Mouse (Mus musculus) lung, postnatal 10 days (tissue): ENCODE data around the gene Ogfod3.

Source experiments
- DNase-seq: peaks from one replicate; pipeline ENCODE4 v3.0.0; 2021

The Ogfod3 gene

DNA sequence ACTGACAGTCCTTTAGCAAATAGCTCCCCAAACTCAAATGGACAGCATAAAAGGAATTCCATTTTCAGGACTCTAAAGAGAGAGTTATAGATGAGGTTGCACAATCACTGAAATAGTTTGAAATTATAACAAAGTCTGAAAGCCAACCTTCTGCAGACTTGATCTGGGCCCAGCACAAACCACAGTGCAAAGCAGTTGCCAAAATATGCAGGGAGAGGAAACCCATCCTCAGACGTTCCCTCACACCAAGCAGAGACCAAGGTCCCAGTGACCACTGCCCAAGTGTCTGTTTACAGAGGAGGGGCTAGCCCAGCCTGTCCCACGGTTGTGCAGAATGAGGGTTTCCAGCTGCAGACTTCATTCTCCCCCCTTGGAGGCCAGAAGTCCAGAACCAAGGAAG is 5.9 kb downstream of the Ogfod3 start:
- peak; percentile 44 for DNase-seq

GRCm38 (mm10) chr11:121193415-121193814 is 11.1 kb downstream of the Ogfod3 start:
- no peak for DNase-seq

GRCm38 (mm10) chr11:121192742-121193141 is 11.8 kb downstream of the Ogfod3 start:
- DNase-seq: no peak

DNA sequence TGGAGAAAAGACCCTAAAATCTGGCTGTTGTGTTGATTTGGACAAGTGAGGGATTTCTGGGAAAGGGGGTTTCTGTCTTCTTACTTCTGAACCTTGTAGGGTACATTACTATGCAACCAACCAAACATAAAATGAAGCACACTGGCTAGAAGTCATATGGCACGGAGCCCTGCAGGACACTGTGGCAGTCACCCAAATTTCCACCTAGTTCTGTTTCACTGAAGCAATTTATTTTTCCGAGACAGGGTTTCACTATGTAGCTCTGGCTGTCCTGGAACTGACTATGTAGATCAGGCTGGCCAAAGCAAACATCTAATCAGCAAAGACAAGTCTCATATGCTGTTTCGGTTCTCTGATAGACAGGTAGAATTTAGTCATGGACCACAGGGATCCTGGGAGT is 14.8 kb downstream of the Ogfod3 start:
- no peak for DNase-seq

DNA sequence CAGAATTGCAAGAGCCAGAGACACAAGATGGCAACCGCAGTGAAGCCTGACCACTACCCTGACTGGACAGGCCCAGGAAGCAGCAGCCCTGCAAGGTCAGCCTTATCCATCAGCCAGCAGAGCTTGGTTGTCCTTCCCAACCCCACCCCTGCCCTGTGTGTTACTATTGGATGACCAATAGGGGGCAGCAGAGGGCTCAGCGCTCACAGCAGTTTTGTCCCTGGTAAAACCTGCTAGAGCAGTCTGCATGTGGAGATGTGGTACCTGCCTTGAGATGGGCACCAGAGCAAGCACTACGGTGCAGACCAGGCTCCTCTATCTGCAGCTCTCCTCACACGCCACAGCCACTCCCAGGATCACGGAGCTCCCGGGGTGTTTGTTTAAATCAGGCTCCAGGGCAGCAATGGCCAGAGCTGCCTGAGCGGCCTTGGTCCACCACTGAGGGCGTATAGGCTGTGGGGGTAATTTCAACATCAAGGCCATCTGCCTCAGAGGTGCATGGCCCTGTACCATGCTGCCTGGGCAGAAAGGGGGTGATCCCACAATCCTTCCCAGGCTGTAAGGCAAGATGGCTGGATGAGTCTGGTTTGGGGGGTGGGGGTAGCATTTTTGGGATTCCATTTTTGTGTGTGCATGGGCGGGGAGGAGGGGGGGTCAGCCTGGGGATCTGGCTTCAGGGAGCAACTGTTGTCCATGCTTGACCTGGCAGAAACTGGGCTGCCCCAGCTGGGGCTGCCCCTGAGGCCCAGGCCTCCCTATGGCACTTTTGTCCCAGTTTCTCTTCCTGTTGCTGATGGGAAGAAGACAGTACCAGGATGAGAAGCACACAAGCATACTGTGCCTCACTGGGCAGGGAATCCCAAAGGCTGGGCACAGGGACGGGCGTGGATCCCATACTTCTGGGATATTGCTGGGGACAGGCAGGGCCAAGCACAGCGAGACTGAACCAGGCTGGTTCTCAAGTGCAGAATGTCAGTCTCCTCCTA is 27.9 kb downstream of the Ogfod3 start:
- DNase-seq: peak; percentile 78

- DNase-seq: no peak
These were observed 30.3 kb downstream of the Ogfod3 start for GRCm38 (mm10) chr11:121174234-121174633.

GRCm38 (mm10) chr11:121173203-121173602 is 31.3 kb downstream of the Ogfod3 start:
- no peak for DNase-seq

GRCm38 (mm10) chr11:121163751-121164150 is 40.8 kb downstream of the Ogfod3 start:
- no peak for DNase-seq

- no peak for DNase-seq
These were observed 43.7 kb downstream of the Ogfod3 start for GRCm38 (mm10) chr11:121160636-121161346.

GRCm38 (mm10) chr11:121159971-121160370 is 44.5 kb downstream of the Ogfod3 start, which contains the start of gene Uts2r:
Gene Uts2r, plus strand, starts transcription at chr11:121160271.
- no peak for DNase-seq

GRCm38 (mm10) chr11:121156411-121156891 is 48.1 kb downstream of the Ogfod3 start:
- DNase-seq: peak; percentile 19

GRCm38 (mm10) chr11:121154203-121154602 is 50.3 kb downstream of the Ogfod3 start:
- no peak for DNase-seq

GRCm38 (mm10) chr11:121148193-121148592 is 56.3 kb downstream of the Ogfod3 start:
- DNase-seq: no peak

DNA sequence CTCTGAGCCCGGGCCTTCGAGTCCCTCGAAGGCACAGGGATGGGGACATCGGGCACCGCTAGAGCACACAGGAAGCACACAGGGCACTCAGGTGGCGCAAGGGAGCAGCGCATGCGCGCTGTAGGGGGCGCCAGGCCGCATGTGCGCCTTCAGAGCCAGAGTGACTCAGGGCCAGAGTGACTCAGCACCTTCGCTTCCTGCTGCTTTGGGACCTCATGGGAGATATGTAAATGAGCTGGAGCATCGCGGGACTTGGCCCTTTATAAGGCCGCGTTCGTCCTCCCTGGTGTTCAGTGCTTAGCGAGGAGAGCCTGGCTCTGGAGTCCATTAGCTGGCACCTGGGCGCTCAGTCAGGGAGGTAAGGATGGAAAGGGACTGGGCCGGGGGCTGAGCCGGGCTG is 58.6 kb downstream of the Ogfod3 start, which contains the start of gene Tex19.1:
Tex19.1 (plus strand) TSS at position 279 of the 400 bp plus-strand sequence.
- no peak for DNase-seq

DNA sequence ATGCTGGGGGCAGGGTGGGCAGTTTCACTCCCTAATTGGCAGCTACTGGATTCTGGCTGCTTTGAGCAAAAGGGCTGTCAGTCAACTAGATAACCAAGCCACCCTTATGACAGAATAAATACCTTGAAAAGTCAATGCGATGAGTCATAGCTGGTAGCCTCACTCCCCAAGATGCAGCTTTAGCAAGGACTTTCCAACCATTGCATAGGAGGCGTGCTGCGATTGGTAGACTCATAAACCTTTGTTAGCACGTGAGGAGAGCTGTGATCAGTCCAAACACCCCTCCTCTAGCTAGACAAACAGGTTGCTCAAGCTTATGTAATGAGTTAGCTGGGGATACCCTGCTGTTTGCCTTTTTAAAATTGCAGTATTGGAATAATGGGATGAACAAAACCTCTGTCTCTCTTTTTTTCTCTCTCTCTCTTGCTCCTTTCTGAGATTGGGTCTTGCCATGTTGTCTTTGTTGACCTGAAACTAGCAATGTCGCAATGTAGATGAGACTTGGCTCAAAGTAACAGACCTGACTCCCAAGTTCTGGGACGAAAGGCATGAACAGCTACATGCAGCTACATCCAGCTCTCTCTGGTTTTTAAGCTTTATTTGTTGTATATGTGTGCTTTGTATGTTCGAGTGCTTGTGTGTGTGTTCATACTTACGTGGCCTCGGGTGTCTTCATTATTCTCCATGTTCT is 61.0 kb downstream of the Ogfod3 start:
- no peak for DNase-seq

- peak; percentile 27 for DNase-seq
These were observed 65.8 kb downstream of the Ogfod3 start for GRCm38 (mm10) chr11:121138732-121139131.

DNA sequence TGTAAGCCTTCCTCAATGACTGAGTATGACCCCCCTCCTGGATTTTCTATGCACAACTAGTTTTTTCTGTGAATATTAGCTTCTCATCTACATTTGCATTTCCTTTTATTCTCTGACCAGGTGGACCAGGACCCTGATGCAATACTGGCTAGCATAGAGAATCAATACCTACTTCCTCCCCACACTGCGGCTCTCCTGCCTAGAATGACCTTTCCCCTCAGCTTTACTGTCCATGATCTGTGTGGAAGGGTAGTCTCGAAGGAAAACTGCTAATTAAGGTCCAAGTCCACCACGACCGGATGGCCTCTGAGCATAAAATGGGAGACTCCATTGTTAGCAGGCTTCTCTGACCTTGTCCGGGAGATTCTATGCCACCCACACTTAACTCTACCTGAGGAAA is 66.8 kb downstream of the Ogfod3 start:
- no peak for DNase-seq

DNA sequence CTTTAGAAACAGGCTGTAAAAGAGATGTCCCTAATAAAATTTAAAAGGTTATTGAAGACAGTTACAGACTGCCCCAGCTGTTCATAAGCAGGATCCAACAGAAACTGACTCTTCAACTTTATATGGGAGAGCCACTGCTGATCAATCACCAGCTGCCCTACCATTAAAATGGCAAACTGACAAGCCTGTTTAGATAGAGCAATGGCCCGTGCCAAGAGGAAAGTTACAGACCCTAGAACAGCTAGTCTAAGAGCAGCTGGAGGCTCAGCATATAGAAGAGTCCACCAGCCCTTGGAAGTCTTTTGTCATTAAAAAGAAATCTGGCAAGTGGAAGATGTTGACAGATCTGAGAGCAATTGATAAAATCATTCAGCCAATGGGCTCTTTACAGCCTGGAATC is 69.9 kb downstream of the Ogfod3 start:
- no peak for DNase-seq

GRCm38 (mm10) chr11:121129616-121130015 is 74.9 kb downstream of the Ogfod3 start:
- no peak for DNase-seq
